Mouse (Mus musculus) hindbrain, postnatal 0 days (tissue): ENCODE data around the gene Vkorc1. TPM values are rescaled to one million over a fixed set of nuclear protein-coding genes. Genes with fewer than 3 reads are reported as not detected.
"Not testable (repeated sequence)": the region's sequence is repeated elsewhere in the genome, so short reads cannot be mapped to it uniquely, and the experiment has no call there.

ENCODE experiments used
- ATAC-seq: fragments of 200-750 bp; cut with Nextera tagmentation; 2 replicates; pipeline ENCODE4 v1.8.0; 2017; ENCODE audit warnings: mild to moderate bottlenecking, moderate TSS enrichment, moderate library complexity
- DNase-seq: peaks from one replicate; pipeline ENCODE4 v3.0.0-alpha.2; 2015; ENCODE audit warnings: low spot score
- H3K27ac ChIP-seq: fragments of 300-500 bp; sonication (generic); 2 replicates; pipeline ENCODE4 v1.5.1; 2014; ENCODE audit warnings: mild to moderate bottlenecking
- H3K27me3 ChIP-seq: fragments of 300-500 bp; sonication (generic); 2 replicates; pipeline ENCODE4 v1.6.1; 2014; ENCODE audit warnings: low read length, mixed read lengths; ENCODE audit not compliant: insufficient read depth
- H3K36me3 ChIP-seq: fragments of 300-500 bp; sonication (generic); 2 replicates; pipeline ENCODE4 v1.6.1; 2014; ENCODE audit warnings: low read length, mixed read lengths; ENCODE audit not compliant: insufficient read depth
- H3K4me1 ChIP-seq: fragments of 300-500 bp; sonication (generic); 2 replicates; pipeline ENCODE4 v1.6.1; 2014; ENCODE audit warnings: antibody characterized with exemption, low read length, mixed read lengths; ENCODE audit not compliant: insufficient read depth
- H3K4me2 ChIP-seq: fragments of 300-500 bp; sonication (generic); 2 replicates; pipeline ENCODE4 v1.6.1; 2014; ENCODE audit warnings: low read depth, mild to moderate bottlenecking, low read length, moderate library complexity, mixed read lengths
- H3K4me3 ChIP-seq: fragments of 300-500 bp; sonication (generic); 2 replicates; pipeline ENCODE4 v1.5.1; 2014; ENCODE audit warnings: low read length
- H3K9ac ChIP-seq: fragments of 300-500 bp; sonication (generic); replicated peaks from 2 replicates; pipeline ENCODE4 v1.6.1; 2014; ENCODE audit warnings: mild to moderate bottlenecking, low read length, moderate library complexity, mixed read lengths
- H3K9me3 ChIP-seq: fragments of 300-500 bp; sonication (generic); 2 replicates; pipeline ENCODE4 v1.6.1; 2016; ENCODE audit warnings: low read length, mixed read lengths
- CTCF ChIP-seq: IDR thresholded peaks from 2 replicates; pipeline ENCODE4 v1.5.1; 2016; ENCODE audit warnings: antibody characterized with exemption, control low read depth, low read depth
- WGBS: fragments of 180-500 bp; shearing (Covaris S2); extraction: QIAGEN DNeasy Blood & Tissue Kit; methylation state at CpG from one replicate; pipeline ENCODE4 v1.1.7; 2014; 5-methylcytosine and 5-hydroxymethylcytosine counted together
- polyA plus RNA-seq: library from polyadenylated mRNA; unstranded; fragments of >200 nt; fragmentation: Nextera tagmentation; extraction: Ambion mirVana; gene quantifications from 2 replicates; pipeline ENCODE4 v1.2.1, GENCODE M21; 2015
- total RNA-seq: library from RNA; depleted of rRNA; stranded (reverse); fragments of >200 nt; gene quantifications from 2 replicates; pipeline ENCODE4 v1.2.3, GENCODE M21; 2014

Vkorc1 gene
- total and polyA plus RNA-seq, 2 experiments from 2014 or later: 43.0 to 79.8 TPM

- Histone ChIP-seq H3K27me3 (no peaks in the 10 kb centered on the region), H3K4me2 (no peak overlapping the region), H3K4me1 (peaks cover 10% of the 10 kb centered on the region; the same call in 1 of the 2 replicates), H3K4me3 (no peak overlapping the region), H3K9ac (no peak overlapping the region), H3K36me3 (0 out of 2 replicates have a peak, but pooled peaks cover 3% of the 10 kb centered on the region), H3K27ac (no peak overlapping the region), H3K9me3 (no peaks in the 10 kb centered on the region)
- ATAC-seq (no peak), DNase-seq (peak; percentile 60)
- WGBS: 59% methylated on average over 13 of the region's 13 CpGs
- TF ChIP-seq CTCF: peak; percentile 76
These were observed 967 bp upstream of the Vkorc1 start for GRCm38 (mm10) chr7:127896384-127896783.

GRCm38 (mm10) chr7:127895891-127896290, 474 bp upstream of the Vkorc1 start:
- not testable (repeated sequence) for DNase-seq, H3K9ac ChIP-seq, H3K9me3 ChIP-seq, H3K36me3 ChIP-seq, H3K27me3 ChIP-seq, H3K4me1 ChIP-seq
- peak overlapping the region; percentile 57 for H3K4me3 ChIP-seq
- H3K27ac ChIP-seq: peak overlapping the region; percentile 54
- H3K4me2 ChIP-seq: peak overlapping the region; percentile 67
- 0 out of 2 replicates have a peak, but pooled peaks have one; percentile 5 for ATAC-seq
- 63% methylated on average over 7 of the region's 7 CpGs for WGBS

- no peak for ATAC-seq
These were observed 937 bp downstream of the Vkorc1 start for GRCm38 (mm10) chr7:127894480-127894879.

GRCm38 (mm10) chr7:127890798-127891197, 4.6 kb downstream of the Vkorc1 start, which contains the start of gene Prss53:
Gene Prss53, minus strand, starts transcription at chr7:127890970.
- no peak for DNase-seq
- WGBS: 38% methylated on average over 4 of the region's 4 CpGs
- no peaks in the 10 kb centered on the region for H3K27me3 ChIP-seq
- H3K36me3 ChIP-seq: peaks cover 17% of the 10 kb centered on the region
- no peak within 1 kb of the TSS for H3K4me2 ChIP-seq
- no peaks in the 10 kb centered on the region for H3K9me3 ChIP-seq
- TF ChIP-seq CTCF: no peak
- ATAC-seq: no peak
- H3K4me3 ChIP-seq: no peak within 1 kb of the TSS
- H3K9ac ChIP-seq: no peak within 1 kb of the TSS
- peaks cover 10% of the 10 kb centered on the region; the same call in 1 of the 2 replicates for H3K4me1 ChIP-seq
- H3K27ac ChIP-seq: no peak within 1 kb of the TSS

More at GRCm38 (mm10) chr7:127894480-127894879, 937 bp downstream of the Vkorc1 start:
- peak overlapping the region; percentile 67 for H3K4me2 ChIP-seq
- no peak for TF ChIP-seq CTCF
- no peaks in the 10 kb centered on the region for H3K9me3 ChIP-seq
- H3K36me3 ChIP-seq: 0 out of 2 replicates have a peak, but pooled peaks cover 6% of the 10 kb centered on the region
- WGBS: 85% methylated on average over 5 of the region's 5 CpGs
- peak overlapping the region; percentile 61; the same call in 1 of the 2 replicates for H3K9ac ChIP-seq
- no peak overlapping the region for H3K27ac ChIP-seq
- no peak for DNase-seq
- peaks cover 10% of the 10 kb centered on the region; the same call in 1 of the 2 replicates for H3K4me1 ChIP-seq
- H3K4me3 ChIP-seq: peak overlapping the region; percentile 57
- no peaks in the 10 kb centered on the region for H3K27me3 ChIP-seq

- DNase-seq (no peak), ATAC-seq (no peak)
- no peak overlapping the region for H3K27ac ChIP-seq
- no peak overlapping the region for H3K4me2 ChIP-seq
- no peaks in the 10 kb centered on the region for H3K4me1 ChIP-seq
- H3K9me3 ChIP-seq: no peaks in the 10 kb centered on the region
- peaks cover 29% of the 10 kb centered on the region for H3K36me3 ChIP-seq
- H3K4me3 ChIP-seq: no peak overlapping the region
- no peaks in the 10 kb centered on the region for H3K27me3 ChIP-seq
- TF ChIP-seq CTCF: no peak
- H3K9ac ChIP-seq: no peak overlapping the region
- WGBS: 63% methylated on average over 3 of the region's 3 CpGs
These were observed 6.6 kb downstream of the Vkorc1 start for GRCm38 (mm10) chr7:127888821-127889220.

GRCm38 (mm10) chr7:127887781-127888180, 7.6 kb downstream of the Vkorc1 start:
- DNase-seq (no peak), ATAC-seq (no peak)
- TF ChIP-seq CTCF: no peak
- Histone ChIP-seq H3K36me3 (peaks cover 35% of the 10 kb centered on the region), H3K9ac (no peak overlapping the region), H3K4me3 (no peak overlapping the region), H3K4me2 (no peak overlapping the region), H3K4me1 (no peaks in the 10 kb centered on the region), H3K27ac (no peak overlapping the region), H3K9me3 (no peaks in the 10 kb centered on the region), H3K27me3 (no peaks in the 10 kb centered on the region)
- 79% methylated on average over 3 of the region's 3 CpGs for WGBS

GRCm38 (mm10) chr7:127887191-127887590, 8.2 kb downstream of the Vkorc1 start:
- peaks cover 41% of the 10 kb centered on the region for H3K36me3 ChIP-seq
- WGBS: 87% methylated on average over 8 of the region's 8 CpGs
- H3K9me3 ChIP-seq: no peaks in the 10 kb centered on the region
- no peak overlapping the region for H3K4me3 ChIP-seq
- ATAC-seq (no peak), DNase-seq (no peak)
- H3K4me2 ChIP-seq: no peak overlapping the region
- no peak overlapping the region for H3K27ac ChIP-seq
- H3K4me1 ChIP-seq: no peaks in the 10 kb centered on the region
- H3K9ac ChIP-seq: no peak overlapping the region
- TF ChIP-seq CTCF: no peak
- H3K27me3 ChIP-seq: no peaks in the 10 kb centered on the region
